Comparison of ENCODE assay signal across 9 mouse cellular contexts in genomic region chr2:14535246-14535671, GRCm38 (mm10).
DNase-seq lines count a peak whose midpoint lies in the region; ATAC-seq lines count a peak whose summit lies in the region.
"Had no signal": no experiment of that assay in that cellular context is flagged by ENCODE, and none has a peak within 500 bp of the region (broad histone marks: within the 10 kb centered on the region; RNA-seq: fewer than 3 reads in every experiment).

No protein-coding gene starts in this region.

- H3K9me3 ChIP-seq in neural tube, embryonic 15.5 days (replicated peaks) = no peaks in the 10 kb centered on the region

- H3K4me2 ChIP-seq in neural tube, embryonic 15.5 days = no peak overlapping the region

- WGBS in neural tube, embryonic 15.5 days = 38% methylated on average over 3 of the region's 3 CpGs

- no peak overlapping the region for H3K4me3 ChIP-seq in neural tube, embryonic 15.5 days (replicated peaks)

- H3K27me3 ChIP-seq in neural tube, embryonic 15.5 days (replicated peaks) = no peaks in the 10 kb centered on the region

- peak; percentile 42 to 81 for DNase-seq in adrenal gland, adult (ENCODE audit: inconsistent age in 2 of 2, low spot score in 1 of 2)
- DNase-seq in adrenal gland, adult 18-20 months (ENCODE audit: low spot score in 2 of 2) = no peak
- peak; percentile 17 for DNase-seq in right cerebral cortex, adult 18-20 months
- DNase-seq in right cerebral cortex, postnatal 14 days = no peak
- DNase-seq in layer of hippocampus, adult 9-11 months = peak; percentile 33
- no peak for DNase-seq in thymus, postnatal 4 days
- DNase-seq: liver, postnatal 0 days had no signal

- no peak overlapping the region for H3K9ac ChIP-seq in neural tube, embryonic 15.5 days (replicated peaks)
- H3K9ac ChIP-seq: liver, postnatal 0 days had no signal

- peak; percentile 79; the same call in 1 of the 2 replicates for ATAC-seq in neural tube, embryonic 15.5 days (ENCODE audit: low FRiP score)
- no peak for ATAC-seq in megakaryocyte progenitor cell, adult 5-6 weeks (replicated peaks; ENCODE audit: poor library complexity)
- ATAC-seq: liver, postnatal 0 days had no signal

- H3K27ac ChIP-seq in neural tube, embryonic 15.5 days (replicated peaks) = 0 out of 2 replicates have a peak overlapping the region, but pooled peaks have one; percentile 18

- no peaks in the 10 kb centered on the region for H3K4me1 ChIP-seq in neural tube, embryonic 15.5 days

- no peaks in the 10 kb centered on the region for H3K36me3 ChIP-seq in neural tube, embryonic 15.5 days

Comparison
In these comparisons a context has a peak if more than half of its experiments do, and no peak if none do; other contexts are left out.
1. DNase-seq: peak in adrenal gland, adult (2 of 2), right cerebral cortex, adult 18-20 months (single experiment) and layer of hippocampus, adult 9-11 months (single experiment); none in adrenal gland, adult 18-20 months (0 of 2), right cerebral cortex, postnatal 14 days (single experiment) and thymus, postnatal 4 days (single experiment).